Mouse (Mus musculus) limb, embryonic 12.5 days (tissue): ENCODE data around the gene Rbbp4. TPM values are rescaled to one million over a fixed set of nuclear protein-coding genes. Genes with fewer than 3 reads are reported as not detected.

Experiments used
- ATAC-seq: fragments of 200-750 bp; cut with Nextera tagmentation; 2 replicates; pipeline ENCODE4 v1.8.0; 2017; ENCODE audit warnings: low read depth, moderate TSS enrichment; ENCODE audit not compliant: insufficient number of reproducible peaks, insufficient read depth, low FRiP score, low TSS enrichment
- H3K27ac ChIP-seq: fragments of 300-500 bp; sonication (generic); 2 replicates; pipeline ENCODE4 v1.5.1; 2016; ENCODE audit warnings: mild to moderate bottlenecking, moderate library complexity
- H3K27me3 ChIP-seq: fragments of 300-500 bp; sonication (generic); 2 replicates; pipeline ENCODE4 v1.6.1; 2016; ENCODE audit warnings: mild to moderate bottlenecking, moderate library complexity
- H3K36me3 ChIP-seq: fragments of 300-500 bp; sonication (generic); 2 replicates; pipeline ENCODE4 v1.6.1; 2016; ENCODE audit warnings: mild to moderate bottlenecking, moderate library complexity
- H3K4me1 ChIP-seq: fragments of 300-500 bp; sonication (generic); replicated peaks from 2 replicates; pipeline ENCODE4 v1.6.1; 2016
- H3K4me2 ChIP-seq: fragments of 300-500 bp; sonication (generic); 2 replicates; pipeline ENCODE4 v1.6.1; 2016; ENCODE audit warnings: mild to moderate bottlenecking, moderate library complexity
- H3K4me3 ChIP-seq: fragments of 300-500 bp; sonication (generic); replicated peaks from 2 replicates; pipeline ENCODE4 v1.5.1; 2016; ENCODE audit warnings: mild to moderate bottlenecking
- H3K9ac ChIP-seq: fragments of 300-500 bp; sonication (generic); replicated peaks from 2 replicates; pipeline ENCODE4 v1.6.1; 2016; ENCODE audit warnings: mild to moderate bottlenecking, moderate library complexity
- H3K9me3 ChIP-seq: fragments of 300-500 bp; sonication (generic); 2 replicates; pipeline ENCODE4 v1.6.1; 2016; ENCODE audit warnings: mild to moderate bottlenecking, moderate library complexity
- WGBS: fragments of 180-500 bp; shearing (Covaris S2); methylation state at CpG from one replicate; pipeline ENCODE4 v1.1.7; 2016; 5-methylcytosine and 5-hydroxymethylcytosine counted together
- polyA plus RNA-seq: library from polyadenylated mRNA; unstranded; fragments of >200 nt; fragmentation: Nextera tagmentation; extraction: Ambion mirVana; gene quantifications from 2 replicates; pipeline ENCODE4 v1.2.1, GENCODE M21; 2016

The Rbbp4 gene
- polyA plus RNA-seq = 577 and 606 TPM in 2 replicates

- ATAC-seq = peak; percentile 97
- peaks cover 21% of the 10 kb centered on the region for H3K4me1 ChIP-seq
These were observed at the start of gene Rbbp4, which contains the start of gene Zbtb8os for GRCm38 (mm10) chr4:129335216-129336074. TSS of gene Rbbp4 (minus strand) at chr4:129335370. TSS of gene Zbtb8os (plus strand) at chr4:129335695.

GRCm38 (mm10) chr4:129384440-129384839 lies 49.3 kb upstream of the Rbbp4 start:
- H3K4me3 ChIP-seq = no peak overlapping the region
- no peak overlapping the region for H3K9ac ChIP-seq
- ATAC-seq = no peak; the same call in 1 of the 2 replicates
- no peaks in the 10 kb centered on the region for H3K9me3 ChIP-seq
- H3K27ac ChIP-seq = no peak overlapping the region
- H3K36me3 ChIP-seq = no peaks in the 10 kb centered on the region
- WGBS = 33% methylated on average over 6 of the region's 6 CpGs
- H3K4me1 ChIP-seq = no peaks in the 10 kb centered on the region
- no peak overlapping the region for H3K4me2 ChIP-seq
- H3K27me3 ChIP-seq = peaks cover 6% of the 10 kb centered on the region

More at GRCm38 (mm10) chr4:129335216-129336074, at the start of gene Rbbp4, which contains the start of gene Zbtb8os:
- Histone ChIP-seq H3K9me3 (no peaks in the 10 kb centered on the region), H3K27ac (peak within 1 kb of the TSS; percentile 96), H3K36me3 (peaks cover 32% of the 10 kb centered on the region), H3K4me3 (peak within 1 kb of the TSS; percentile 96), H3K4me2 (peak within 1 kb of the TSS; percentile 66), H3K27me3 (no peaks in the 10 kb centered on the region), H3K9ac (peak within 1 kb of the TSS; percentile 97)
- WGBS = under 1% methylated on average over 73 of the region's 73 CpGs

- no peak for ATAC-seq
- Histone ChIP-seq H3K9ac (no peak overlapping the region), H3K27me3 (peaks cover 13% of the 10 kb centered on the region), H3K4me2 (no peak overlapping the region), H3K36me3 (no peaks in the 10 kb centered on the region), H3K27ac (no peak overlapping the region), H3K4me1 (no peaks in the 10 kb centered on the region), H3K4me3 (no peak overlapping the region), H3K9me3 (no peaks in the 10 kb centered on the region)
- 89% methylated on average over 3 of the region's 3 CpGs for WGBS
These were observed 48.4 kb upstream of the Rbbp4 start for GRCm38 (mm10) chr4:129383586-129383985.

GRCm38 (mm10) chr4:129382488-129382887 lies 47.3 kb upstream of the Rbbp4 start:
- H3K27me3 ChIP-seq = peaks cover 13% of the 10 kb centered on the region
- no peak overlapping the region for H3K4me2 ChIP-seq
- no peaks in the 10 kb centered on the region for H3K4me1 ChIP-seq
- no peak for ATAC-seq
- H3K9me3 ChIP-seq = no peaks in the 10 kb centered on the region
- no peaks in the 10 kb centered on the region for H3K36me3 ChIP-seq
- no peak overlapping the region for H3K9ac ChIP-seq
- H3K27ac ChIP-seq = no peak overlapping the region
- 93% methylated on average over 2 of the region's 2 CpGs for WGBS
- H3K4me3 ChIP-seq = no peak overlapping the region

GRCm38 (mm10) chr4:129382029-129382428 lies 46.9 kb upstream of the Rbbp4 start:
- 88% methylated on average over 9 of the region's 9 CpGs for WGBS
- Histone ChIP-seq H3K36me3 (no peaks in the 10 kb centered on the region), H3K27me3 (peaks cover 13% of the 10 kb centered on the region), H3K9me3 (no peaks in the 10 kb centered on the region), H3K4me1 (no peaks in the 10 kb centered on the region), H3K4me3 (no peak overlapping the region), H3K4me2 (no peak overlapping the region), H3K27ac (no peak overlapping the region), H3K9ac (no peak overlapping the region)
- no peak for ATAC-seq

- ATAC-seq = no peak
These were observed 46.0 kb upstream of the Rbbp4 start for GRCm38 (mm10) chr4:129381148-129381547.

GRCm38 (mm10) chr4:129379805-129380204 lies 44.6 kb upstream of the Rbbp4 start:
- Histone ChIP-seq H3K27ac (no peak overlapping the region), H3K4me3 (no peak overlapping the region), H3K9ac (no peak overlapping the region), H3K27me3 (peaks cover 27% of the 10 kb centered on the region), H3K4me1 (peaks cover 13% of the 10 kb centered on the region), H3K36me3 (no peaks in the 10 kb centered on the region), H3K9me3 (no peaks in the 10 kb centered on the region), H3K4me2 (no peak overlapping the region)
- 82% methylated on average over 3 of the region's 3 CpGs for WGBS
- ATAC-seq = no peak

More at GRCm38 (mm10) chr4:129381148-129381547, 46.0 kb upstream of the Rbbp4 start:
- 71% methylated on average over 8 of the region's 8 CpGs for WGBS
- H3K4me2 ChIP-seq = no peak overlapping the region
- no peak overlapping the region for H3K4me3 ChIP-seq
- no peaks in the 10 kb centered on the region for H3K9me3 ChIP-seq
- H3K27ac ChIP-seq = no peak overlapping the region
- peaks cover 7% of the 10 kb centered on the region; the same call in 1 of the 2 replicates for H3K4me1 ChIP-seq
- H3K27me3 ChIP-seq = peaks cover 15% of the 10 kb centered on the region
- no peaks in the 10 kb centered on the region for H3K36me3 ChIP-seq
- H3K9ac ChIP-seq = no peak overlapping the region

GRCm38 (mm10) chr4:129377601-129378390 lies 42.6 kb upstream of the Rbbp4 start, which contains the start of gene Zbtb8a:
TSS of gene Zbtb8a (minus strand) at chr4:129378116.
- ATAC-seq = peak; percentile 50; the same call in 1 of the 2 replicates
- 2% methylated on average over 62 of the region's 65 CpGs for WGBS
- Histone ChIP-seq H3K4me2 (peak within 1 kb of the TSS; percentile 69), H3K36me3 (no peaks in the 10 kb centered on the region), H3K4me3 (peak within 1 kb of the TSS; percentile 83), H3K4me1 (peaks cover 27% of the 10 kb centered on the region), H3K27me3 (peaks cover 27% of the 10 kb centered on the region), H3K9ac (peak within 1 kb of the TSS; percentile 89), H3K9me3 (no peaks in the 10 kb centered on the region), H3K27ac (peak within 1 kb of the TSS; percentile 75)

GRCm38 (mm10) chr4:129376961-129377545 lies 41.9 kb upstream of the Rbbp4 start:
- H3K27ac ChIP-seq = peak overlapping the region; percentile 75
- no peaks in the 10 kb centered on the region for H3K9me3 ChIP-seq
- peak overlapping the region; percentile 69 for H3K4me2 ChIP-seq
- H3K36me3 ChIP-seq = no peaks in the 10 kb centered on the region
- ATAC-seq = no peak
- H3K4me1 ChIP-seq = peaks cover 27% of the 10 kb centered on the region
- under 1% methylated on average over 54 of the region's 68 CpGs for WGBS
- peaks cover 27% of the 10 kb centered on the region for H3K27me3 ChIP-seq
- H3K9ac ChIP-seq = peak overlapping the region; percentile 89
- peak overlapping the region; percentile 83 for H3K4me3 ChIP-seq

- Histone ChIP-seq H3K4me2 (no peak overlapping the region), H3K27me3 (peaks cover 27% of the 10 kb centered on the region), H3K36me3 (no peaks in the 10 kb centered on the region), H3K9me3 (no peaks in the 10 kb centered on the region), H3K4me1 (peaks cover 27% of the 10 kb centered on the region), H3K27ac (no peak overlapping the region), H3K9ac (no peak overlapping the region), H3K4me3 (no peak overlapping the region)
- 75% methylated on average over 5 of the region's 5 CpGs for WGBS
- ATAC-seq = no peak
These were observed 40.7 kb upstream of the Rbbp4 start for GRCm38 (mm10) chr4:129375821-129376220.
